Mouse (Mus musculus) small intestine, adult 2 months (tissue): ENCODE measurements around the gene Cyp2t4. TPM values are rescaled to one million over a fixed set of nuclear protein-coding genes. Genes with fewer than 3 reads are reported as not detected.

Experiments
- H3K27ac ChIP-seq: fragments of 200-500 bp; 2 replicates; pipeline ENCODE4 v1.5.1; 2012; ENCODE audit warnings: low read depth, low read length, control low read depth, inconsistent platforms; ENCODE audit not compliant: insufficient read depth
- H3K27me3 ChIP-seq: fragments of 200-500 bp; 2 replicates; pipeline ENCODE4 v1.6.1; 2012; ENCODE audit warnings: mild to moderate bottlenecking, moderate library complexity, low read length, inconsistent platforms; ENCODE audit not compliant: control insufficient read depth, insufficient read depth
- H3K36me3 ChIP-seq: fragments of 200-500 bp; 2 replicates; pipeline ENCODE4 v1.6.1; 2012; ENCODE audit warnings: mild to moderate bottlenecking, low read length, control low read depth, inconsistent platforms; ENCODE audit not compliant: control insufficient read depth, insufficient read depth
- H3K4me1 ChIP-seq: fragments of 200-500 bp; 2 replicates; pipeline ENCODE4 v1.6.1; 2012; ENCODE audit warnings: low read length, inconsistent platforms, mixed read lengths; ENCODE audit not compliant: control insufficient read depth, insufficient read depth, insufficient read length
- H3K4me3 ChIP-seq: fragments of 200-500 bp; 2 replicates; pipeline ENCODE4 v1.5.1; 2012; ENCODE audit warnings: low read depth, mild to moderate bottlenecking, control low read depth, inconsistent platforms, low read length, moderate library complexity
- CTCF ChIP-seq: fragments of 200-500 bp; IDR thresholded peaks from 2 replicates; pipeline ENCODE4 v1.5.1; 2012; ENCODE audit warnings: low read depth, mild to moderate bottlenecking, control low read depth, inconsistent platforms, low read length, moderate library complexity, mixed read lengths; ENCODE audit not compliant: insufficient replicate concordance, insufficient read length; ENCODE audit errors: extremely low read depth
- POLR2A ChIP-seq: fragments of 200-500 bp; IDR thresholded peaks from 2 replicates; pipeline ENCODE4 v1.6.1; 2012; ENCODE audit warnings: low read depth, mild to moderate bottlenecking, control low read depth, inconsistent platforms, low read length, moderate library complexity
- WGBS: fragments of 180-500 bp; shearing (Covaris S2); methylation state at CpG from one replicate; pipeline ENCODE4 v1.1.7; 2018; 5-methylcytosine and 5-hydroxymethylcytosine counted together
- polyA plus RNA-seq: library from polyadenylated mRNA; depleted of rRNA; stranded (reverse); fragments of >200 nt; gene quantifications from 2 replicates; pipeline ENCODE4 v1.2.3, GENCODE M21; 2012

Gene Cyp2t4
- polyA plus RNA-seq, 1 experiment, result not detected

DNA sequence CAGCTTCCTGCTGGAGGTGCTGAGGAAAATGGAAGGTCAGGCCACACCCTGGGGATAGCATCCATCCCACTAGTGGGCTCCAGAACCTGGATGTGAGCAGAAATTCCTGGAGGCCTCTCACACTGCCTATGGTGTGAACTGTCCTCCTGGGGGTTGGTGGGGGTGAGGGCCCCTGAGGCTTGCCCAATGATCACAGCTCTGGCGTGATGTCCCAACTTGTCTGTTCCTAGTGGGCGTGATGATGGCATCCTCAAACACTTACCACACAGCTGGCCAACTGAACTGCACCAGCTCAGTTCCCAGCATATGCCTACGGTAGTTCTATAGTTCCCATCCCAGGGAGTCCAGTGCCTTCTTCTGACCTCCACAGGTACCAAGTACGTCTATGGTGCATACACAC is 28.5 kb upstream of the Cyp2t4 start:
- WGBS, result 84% methylated on average over 4 of the region's 4 CpGs
- TF ChIP-seq POLR2A, result no peak
- no peak for TF ChIP-seq CTCF
- H3K27me3 ChIP-seq, result no peaks in the 10 kb centered on the region
- H3K27ac ChIP-seq, result no peak overlapping the region
- H3K36me3 ChIP-seq, result no peaks in the 10 kb centered on the region
- H3K4me3 ChIP-seq, result no peak overlapping the region
- no peaks in the 10 kb centered on the region for H3K4me1 ChIP-seq

- WGBS, result 33% methylated on average over 3 of the region's 3 CpGs
- no peak overlapping the region for H3K4me3 ChIP-seq
- H3K27me3 ChIP-seq, result no peaks in the 10 kb centered on the region
- peaks cover 4% of the 10 kb centered on the region for H3K4me1 ChIP-seq
- TF ChIP-seq POLR2A (no peak), CTCF (peak; percentile 44; the same call in 1 of the 2 replicates)
- no peaks in the 10 kb centered on the region for H3K36me3 ChIP-seq
- no peak overlapping the region for H3K27ac ChIP-seq
These were observed 25.4 kb upstream of the Cyp2t4 start for GRCm38 (mm10) chr7:27128162-27128561.

GRCm38 (mm10) chr7:27128946-27129345 is 24.6 kb upstream of the Cyp2t4 start:
- no peak overlapping the region for H3K27ac ChIP-seq
- H3K27me3 ChIP-seq, result no peaks in the 10 kb centered on the region
- WGBS, result 66% methylated on average over 13 of the region's 13 CpGs
- no peak for TF ChIP-seq CTCF
- no peak for TF ChIP-seq POLR2A
- peaks cover 4% of the 10 kb centered on the region for H3K4me1 ChIP-seq
- no peak overlapping the region for H3K4me3 ChIP-seq
- H3K36me3 ChIP-seq, result no peaks in the 10 kb centered on the region

- H3K4me1 ChIP-seq, result peaks cover 4% of the 10 kb centered on the region
- 76% methylated on average over 12 of the region's 12 CpGs for WGBS
- no peak overlapping the region for H3K27ac ChIP-seq
- H3K27me3 ChIP-seq, result no peaks in the 10 kb centered on the region
- H3K4me3 ChIP-seq, result no peak overlapping the region
- no peak for TF ChIP-seq CTCF
- TF ChIP-seq POLR2A, result no peak
- H3K36me3 ChIP-seq, result no peaks in the 10 kb centered on the region
These were observed 23.7 kb upstream of the Cyp2t4 start for GRCm38 (mm10) chr7:27129811-27130210.

DNA sequence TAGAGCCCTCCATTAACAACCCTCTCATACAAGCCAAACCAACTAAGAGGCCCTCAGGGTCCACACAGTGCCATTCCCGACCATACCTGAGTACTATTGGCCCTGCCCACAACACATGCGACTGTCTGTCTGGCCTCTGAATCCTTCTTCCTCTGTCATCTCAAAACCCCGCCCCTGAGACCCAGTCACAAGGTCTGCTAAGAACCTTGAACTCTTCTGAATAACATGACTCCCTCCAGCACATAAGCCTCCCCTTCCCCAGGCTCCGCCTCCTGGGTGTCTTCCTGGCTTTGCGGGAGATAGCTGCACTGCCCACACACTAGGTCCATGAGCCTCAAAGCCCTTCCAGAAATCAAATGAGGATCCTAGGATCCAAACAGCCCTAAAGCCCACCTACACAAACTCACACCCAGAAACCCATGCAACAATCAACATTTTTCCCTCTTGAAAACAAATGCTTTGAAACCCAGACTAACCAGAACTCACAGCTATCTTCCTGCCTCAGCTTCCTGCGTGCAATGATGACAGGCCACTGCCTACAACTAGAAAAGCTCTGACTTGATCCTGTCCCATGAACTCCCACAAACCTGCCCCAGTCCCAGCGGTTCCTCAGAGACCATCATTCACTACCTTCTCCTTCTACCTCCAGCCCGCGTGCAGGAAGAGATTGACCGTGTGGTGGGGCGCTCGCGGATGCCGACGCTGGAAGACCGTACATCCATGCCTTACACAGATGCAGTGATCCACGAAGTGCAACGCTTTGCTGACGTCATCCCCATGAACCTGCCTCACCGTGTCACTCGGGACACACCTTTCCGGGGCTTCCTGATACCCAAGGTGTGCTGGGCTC is 22.8 kb upstream of the Cyp2t4 start:
- TF ChIP-seq CTCF, result no peak
- TF ChIP-seq POLR2A, result no peak
- WGBS, result 85% methylated on average over 22 of the region's 22 CpGs

DNA sequence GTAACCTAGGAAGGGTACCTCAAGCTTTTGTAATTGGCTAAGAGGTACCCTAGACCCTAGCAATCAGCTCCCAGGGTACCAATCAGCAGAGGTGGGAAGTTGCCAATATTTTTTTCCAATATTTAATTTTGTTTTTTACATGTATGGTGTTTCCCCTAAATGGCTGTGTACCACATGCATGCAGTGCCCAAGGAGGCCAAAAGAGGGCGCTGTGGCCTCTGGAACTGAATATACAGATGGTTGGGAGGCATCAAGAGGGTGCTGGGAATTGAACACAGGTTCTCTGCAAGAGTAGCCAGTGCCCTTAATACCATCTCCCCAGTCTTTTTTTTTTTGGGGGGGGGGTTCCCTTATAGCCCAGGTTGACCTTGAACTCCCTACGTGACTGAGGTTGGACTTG is 22.1 kb upstream of the Cyp2t4 start:
- TF ChIP-seq POLR2A (no peak), CTCF (peak; percentile 22; the same call in 1 of the 2 replicates)
- no peak overlapping the region for H3K27ac ChIP-seq
- no peak overlapping the region for H3K4me3 ChIP-seq
- peaks cover 4% of the 10 kb centered on the region for H3K4me1 ChIP-seq
- WGBS, result 62% methylated on average over 2 of the region's 2 CpGs
- no peaks in the 10 kb centered on the region for H3K27me3 ChIP-seq
- H3K36me3 ChIP-seq, result no peaks in the 10 kb centered on the region

More for the DNA sequence above, 22.8 kb upstream of the Cyp2t4 start:
- H3K27ac ChIP-seq, result no peak overlapping the region
- no peaks in the 10 kb centered on the region for H3K27me3 ChIP-seq
- H3K36me3 ChIP-seq, result no peaks in the 10 kb centered on the region
- peaks cover 4% of the 10 kb centered on the region for H3K4me1 ChIP-seq
- H3K4me3 ChIP-seq, result no peak overlapping the region

DNA sequence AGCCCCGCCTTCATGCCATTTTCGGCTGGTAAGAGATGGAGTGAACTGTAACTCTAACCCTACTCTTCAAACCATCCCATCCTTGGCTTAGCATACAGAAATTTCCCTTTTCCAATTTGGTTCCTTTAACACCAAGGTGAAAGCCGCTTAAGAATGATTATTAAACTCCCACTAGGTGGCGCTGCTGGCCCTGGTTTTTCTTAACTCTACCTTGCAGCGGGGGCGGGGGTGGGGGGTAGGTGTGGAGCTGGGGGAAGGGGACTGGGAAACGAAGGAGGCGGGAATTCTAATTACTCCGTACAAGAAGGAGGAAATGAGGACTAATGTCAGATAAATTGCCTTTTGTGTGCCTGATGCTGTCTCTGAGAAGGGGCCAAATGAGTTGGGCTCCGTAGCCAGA is 20.9 kb upstream of the Cyp2t4 start:
- Histone ChIP-seq H3K4me3 (no peak overlapping the region), H3K4me1 (peaks cover 4% of the 10 kb centered on the region), H3K36me3 (no peaks in the 10 kb centered on the region), H3K27me3 (no peaks in the 10 kb centered on the region), H3K27ac (no peak overlapping the region)
- 8% methylated on average over 10 of the region's 10 CpGs for WGBS
- TF ChIP-seq CTCF, result peak; percentile 61; the same call in 1 of the 2 replicates
- TF ChIP-seq POLR2A, result no peak
